Mouse (Mus musculus): ENCODE data around the gene Ccser1. TPM values are rescaled to one million over a fixed set of nuclear protein-coding genes. Genes with fewer than 3 reads are reported as not detected.

The Ccser1 gene
- polyA plus RNA-seq, 1 experiment from 2014 or later, result 5.1 TPM

GRCm38 (mm10) chr6:62301576-62302312 is 1121.6 kb downstream of the Ccser1 start:
- ATAC-seq (replicated peaks; ENCODE audit: insufficient number of reproducible peaks, low FRiP score, low TSS enrichment, low read depth), result no peak
- 72% methylated on average over 6 of the region's 6 CpGs for WGBS

DNA sequence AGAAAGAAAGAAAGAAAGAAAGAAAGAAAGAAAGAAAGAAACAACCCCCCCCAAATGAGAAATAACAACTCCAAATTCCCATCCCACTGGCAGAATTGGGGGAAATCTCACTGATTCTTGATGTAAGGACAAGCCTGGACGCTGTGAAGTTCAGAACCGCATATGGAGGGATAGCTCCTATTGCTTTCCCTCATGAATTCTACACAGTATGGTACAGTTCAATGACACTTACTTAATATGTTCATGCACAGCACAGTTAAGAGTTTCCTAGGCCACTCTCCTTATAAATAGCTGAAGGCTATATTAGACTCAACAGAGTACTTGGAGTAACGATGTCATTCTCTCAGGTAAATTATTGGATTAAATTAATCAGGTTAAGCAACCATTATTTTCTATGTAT is 1138.5 kb downstream of the Ccser1 start:
- Histone ChIP-seq H3K9ac (replicated peaks; ENCODE audit: low read length) (no peak overlapping the region), H3K9me3 (replicated peaks; ENCODE audit: control insufficient read depth, low read length) (no peaks in the 10 kb centered on the region), H3K4me3 (ENCODE audit: low read depth, low read length) (no peak overlapping the region), H3K27ac (replicated peaks; ENCODE audit: low read depth, low read length) (no peak overlapping the region), H3K4me1 (ENCODE audit: control insufficient read depth, insufficient read depth, low read length) (no peaks in the 10 kb centered on the region), H3K36me3 (replicated peaks; ENCODE audit: control insufficient read depth, insufficient read depth, low read depth, low read length) (no peaks in the 10 kb centered on the region), H3K27me3 (ENCODE audit: control insufficient read depth, insufficient read depth, low read length) (no peaks in the 10 kb centered on the region), H3K4me2 (ENCODE audit: low read depth, low read length) (no peak overlapping the region)
- 73% methylated on average over 3 of the region's 3 CpGs for WGBS
- no peak for ATAC-seq (replicated peaks; ENCODE audit: insufficient number of reproducible peaks, low FRiP score, low TSS enrichment, low read depth)
- peak; percentile 39 for DNase-seq (ENCODE audit: low spot score)

More at GRCm38 (mm10) chr6:62301576-62302312, 1121.6 kb downstream of the Ccser1 start:
- DNase-seq (ENCODE audit: low spot score), result no peak
- Histone ChIP-seq H3K4me1 (ENCODE audit: control insufficient read depth, insufficient read depth, low read length) (no peaks in the 10 kb centered on the region), H3K4me3 (ENCODE audit: low read depth, low read length) (no peak overlapping the region), H3K9me3 (replicated peaks; ENCODE audit: control insufficient read depth, low read length) (no peaks in the 10 kb centered on the region), H3K36me3 (replicated peaks; ENCODE audit: control insufficient read depth, insufficient read depth, low read depth, low read length) (no peaks in the 10 kb centered on the region), H3K27me3 (ENCODE audit: control insufficient read depth, insufficient read depth, low read length) (no peaks in the 10 kb centered on the region), H3K9ac (replicated peaks; ENCODE audit: low read length) (no peak overlapping the region), H3K27ac (replicated peaks; ENCODE audit: low read depth, low read length) (no peak overlapping the region), H3K4me2 (ENCODE audit: low read depth, low read length) (no peak overlapping the region)

GRCm38 (mm10) chr6:62340319-62340718 is 1160.2 kb downstream of the Ccser1 start:
- no peak overlapping the region for H3K9ac ChIP-seq (replicated peaks; ENCODE audit: low read length)
- H3K27ac ChIP-seq (replicated peaks; ENCODE audit: low read depth, low read length), result no peak overlapping the region
- H3K4me3 ChIP-seq (ENCODE audit: low read depth, low read length), result no peak overlapping the region
- DNase-seq (ENCODE audit: low spot score), result no peak
- H3K36me3 ChIP-seq (replicated peaks; ENCODE audit: control insufficient read depth, insufficient read depth, low read depth, low read length), result no peaks in the 10 kb centered on the region
- 68% methylated on average over 3 of the region's 3 CpGs for WGBS
- no peaks in the 10 kb centered on the region for H3K27me3 ChIP-seq (ENCODE audit: control insufficient read depth, insufficient read depth, low read length)
- ATAC-seq (replicated peaks; ENCODE audit: insufficient number of reproducible peaks, low FRiP score, low TSS enrichment, low read depth), result no peak
- H3K4me1 ChIP-seq (ENCODE audit: control insufficient read depth, insufficient read depth, low read length), result no peaks in the 10 kb centered on the region
- H3K4me2 ChIP-seq (ENCODE audit: low read depth, low read length), result no peak overlapping the region
- no peaks in the 10 kb centered on the region for H3K9me3 ChIP-seq (replicated peaks; ENCODE audit: control insufficient read depth, low read length)

GRCm38 (mm10) chr6:62367802-62368201 is 1187.7 kb downstream of the Ccser1 start:
- H3K36me3 ChIP-seq (replicated peaks; ENCODE audit: control insufficient read depth, insufficient read depth, low read depth, low read length), result no peaks in the 10 kb centered on the region
- no peak overlapping the region for H3K4me3 ChIP-seq (ENCODE audit: low read depth, low read length)
- no peaks in the 10 kb centered on the region for H3K4me1 ChIP-seq (ENCODE audit: control insufficient read depth, insufficient read depth, low read length)
- H3K27ac ChIP-seq (replicated peaks; ENCODE audit: low read depth, low read length), result no peak overlapping the region
- no peaks in the 10 kb centered on the region for H3K9me3 ChIP-seq (replicated peaks; ENCODE audit: control insufficient read depth, low read length)
- H3K9ac ChIP-seq (replicated peaks; ENCODE audit: low read length), result no peak overlapping the region
- no peaks in the 10 kb centered on the region for H3K27me3 ChIP-seq (ENCODE audit: control insufficient read depth, insufficient read depth, low read length)
- no peak overlapping the region for H3K4me2 ChIP-seq (ENCODE audit: low read depth, low read length)
- DNase-seq (ENCODE audit: low spot score) (no peak), ATAC-seq (replicated peaks; ENCODE audit: insufficient number of reproducible peaks, low FRiP score, low TSS enrichment, low read depth) (no peak)
- 82% methylated on average over 2 of the region's 2 CpGs for WGBS

Data from embryonic facial prominence, embryonic 11.5 days (tissue).